Mouse (Mus musculus) cerebellum, postnatal 25 days (tissue): ENCODE measurements around the gene Mlkl.
A peak's percentile ranks its signal among the peaks of the same experiment; 100 is the strongest.
"Not testable (repeated sequence)": the region's sequence is repeated elsewhere in the genome, so short reads cannot be mapped to it uniquely, and the experiment has no call there.

Source experiments
- DNase-seq, 2 experiments: peaks; one replicate each; pipeline ENCODE4 v3.0.0; 2021; ENCODE audit warnings: mixed read lengths in 2 of 2

Gene Mlkl

DNA sequence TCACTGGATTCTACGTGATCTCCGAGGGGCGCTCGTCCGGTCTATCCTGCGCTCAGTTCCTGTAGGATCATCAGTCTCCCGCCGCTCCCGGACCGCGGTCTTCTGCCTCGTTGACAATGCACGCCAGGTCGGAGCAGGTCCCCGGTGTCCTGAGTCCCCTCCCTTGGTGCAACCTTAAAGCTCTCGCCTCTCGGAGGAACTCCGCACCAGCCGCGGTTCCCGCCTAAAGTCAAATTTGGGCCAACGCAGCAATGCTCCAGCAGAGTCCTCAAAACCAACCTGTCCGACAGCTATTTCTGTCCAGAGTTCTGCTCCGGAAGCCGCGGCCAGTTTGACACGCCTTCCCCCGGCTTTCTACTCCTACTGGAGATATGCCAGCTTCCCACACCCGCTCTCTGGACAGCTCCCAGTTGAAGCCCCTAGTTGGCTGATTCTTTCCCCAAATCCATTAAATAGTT, at the start of gene Mlkl:
Gene Mlkl (minus strand): TSS at position 288 of the 458 bp plus-strand sequence.
- peak; percentile 38 to 45 for DNase-seq

GRCm38 (mm10) chr8:111385915-111386314, 47.9 kb upstream of the Mlkl start:
- DNase-seq = no peak

DNA sequence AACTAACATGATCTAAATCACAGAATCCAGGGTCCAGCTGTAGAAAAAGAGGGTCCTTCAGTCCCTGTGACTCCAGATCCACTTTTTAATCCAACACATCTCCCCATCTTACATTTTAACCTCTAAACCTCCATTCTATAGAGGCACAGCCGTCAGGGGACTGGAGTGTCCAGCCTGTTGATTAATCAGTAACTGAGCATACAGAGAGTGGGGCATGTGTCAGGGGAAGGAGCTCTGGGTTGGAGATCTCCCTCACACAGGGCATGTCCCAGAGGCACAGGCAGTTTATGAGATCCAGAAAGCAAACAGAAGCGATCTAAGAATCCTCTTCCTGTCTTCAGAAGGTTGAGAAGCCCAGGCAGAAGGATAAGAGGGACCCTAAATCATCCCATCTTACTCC, 46.7 kb upstream of the Mlkl start:
- DNase-seq = no peak

DNA sequence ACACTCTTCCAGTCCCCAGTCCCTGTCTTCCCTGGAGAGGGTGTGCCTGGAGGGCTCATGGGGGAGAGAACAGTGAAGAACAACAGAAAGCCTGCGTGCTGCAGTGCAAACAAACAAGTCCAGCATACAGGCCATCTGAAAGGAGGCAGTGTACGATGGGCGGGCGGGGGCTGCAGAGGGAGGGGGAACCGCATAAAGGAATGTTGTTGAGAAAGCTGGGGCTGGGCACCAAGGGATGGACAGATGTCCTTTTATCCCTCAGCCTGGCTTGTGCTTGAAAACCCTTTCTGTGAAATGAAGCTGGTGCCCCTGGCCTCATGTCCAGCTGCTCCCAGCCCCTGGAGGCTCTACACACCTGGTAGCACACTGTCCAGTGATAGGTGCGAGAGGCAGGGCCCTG, 37.2 kb upstream of the Mlkl start:
- DNase-seq = no peak

GRCm38 (mm10) chr8:111369711-111370110, 31.7 kb upstream of the Mlkl start:
- DNase-seq = no peak

GRCm38 (mm10) chr8:111367350-111367749, 29.4 kb upstream of the Mlkl start:
- no peak for DNase-seq

DNA sequence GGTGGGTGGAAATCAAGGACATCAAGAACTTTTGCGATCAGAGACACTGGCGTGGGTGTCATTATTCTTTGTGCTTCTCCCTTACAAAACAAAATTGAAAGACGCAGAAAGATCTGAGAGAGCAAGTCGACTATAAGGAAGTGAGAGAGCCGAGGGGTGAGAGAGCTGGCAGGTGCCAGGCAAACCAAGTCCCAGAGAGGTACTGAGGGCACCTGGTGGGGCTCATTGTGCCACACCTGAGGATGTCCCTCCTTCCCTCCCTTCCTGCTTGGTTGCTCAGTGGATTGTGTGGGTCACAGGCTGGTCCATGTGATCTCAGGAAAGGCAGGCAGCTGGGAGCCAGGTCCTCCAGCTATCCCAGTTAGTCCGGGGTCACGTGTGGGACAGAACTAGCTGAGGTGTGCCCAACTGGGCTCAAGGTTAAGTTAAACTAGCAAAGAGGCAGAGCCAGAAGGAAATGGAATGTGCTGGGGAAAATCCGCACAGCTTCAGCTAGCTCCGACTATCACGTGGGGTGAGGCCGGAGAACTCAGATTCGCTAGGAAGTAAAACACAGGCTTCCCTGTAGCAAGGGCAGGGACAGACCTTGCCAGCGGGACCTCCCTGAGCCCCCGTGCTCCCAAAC, 28.7 kb upstream of the Mlkl start:
- no peak for DNase-seq

GRCm38 (mm10) chr8:111363489-111363888, 25.5 kb upstream of the Mlkl start:
- DNase-seq = no peak

- peak in 1 of 2 experiments; percentile 32 for DNase-seq
Observed at GRCm38 (mm10) chr8:111360579-111361209, 22.7 kb upstream of the Mlkl start.

- peak; percentile 60 to 66 for DNase-seq
Observed at GRCm38 (mm10) chr8:111359936-111360335, 22.0 kb upstream of the Mlkl start.

- DNase-seq = no peak
Observed at GRCm38 (mm10) chr8:111358905-111359304, 20.9 kb upstream of the Mlkl start.

- DNase-seq = peak; percentile 79 to 87
Observed at GRCm38 (mm10) chr8:111357433-111357832, 19.5 kb upstream of the Mlkl start.

DNA sequence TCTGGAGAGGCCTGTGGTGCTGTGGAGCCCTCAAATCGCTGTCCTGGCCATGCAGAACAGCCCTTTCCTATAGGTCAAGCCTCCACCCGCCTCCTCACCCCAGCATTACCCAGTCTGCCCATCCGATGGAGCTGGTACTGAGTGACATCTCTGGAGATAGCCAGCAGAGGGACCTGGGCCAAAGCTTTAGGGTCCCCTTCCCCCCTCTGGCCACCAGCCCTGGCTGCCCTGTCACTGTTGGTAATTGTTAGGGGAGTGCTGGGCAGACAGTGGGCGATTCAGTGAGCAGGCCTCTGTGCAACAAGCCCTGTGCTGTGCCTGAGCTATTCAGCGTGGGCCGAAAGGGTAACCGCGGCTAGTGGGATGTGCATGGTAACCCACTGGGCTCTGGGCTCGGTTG, 15.5 kb upstream of the Mlkl start:
- peak; percentile 28 to 38 for DNase-seq

- DNase-seq = no peak
Observed at GRCm38 (mm10) chr8:111352289-111352688, 14.3 kb upstream of the Mlkl start.

DNA sequence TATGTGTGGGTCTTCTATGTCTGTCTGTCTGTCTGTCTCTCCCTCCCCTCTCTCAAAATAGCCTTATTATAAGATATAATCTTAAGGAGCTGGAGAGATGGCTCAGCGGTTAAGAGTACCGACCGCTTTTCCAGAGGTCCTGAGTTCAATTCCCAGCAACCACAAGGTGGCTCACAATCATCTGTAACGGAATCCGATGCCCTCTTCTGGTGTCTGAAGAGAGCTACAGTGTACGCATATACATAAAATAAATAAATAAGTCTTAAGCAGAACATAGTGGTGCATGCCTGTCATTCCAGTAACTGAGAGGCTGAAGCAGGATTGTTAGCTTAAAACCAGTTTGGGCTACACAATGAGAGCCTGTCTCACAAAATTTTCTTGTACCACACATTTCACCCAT, 12.6 kb upstream of the Mlkl start:
- no peak for DNase-seq

GRCm38 (mm10) chr8:111343225-111343624, 5.2 kb upstream of the Mlkl start:
- DNase-seq = peak; percentile 88 to 92

DNA sequence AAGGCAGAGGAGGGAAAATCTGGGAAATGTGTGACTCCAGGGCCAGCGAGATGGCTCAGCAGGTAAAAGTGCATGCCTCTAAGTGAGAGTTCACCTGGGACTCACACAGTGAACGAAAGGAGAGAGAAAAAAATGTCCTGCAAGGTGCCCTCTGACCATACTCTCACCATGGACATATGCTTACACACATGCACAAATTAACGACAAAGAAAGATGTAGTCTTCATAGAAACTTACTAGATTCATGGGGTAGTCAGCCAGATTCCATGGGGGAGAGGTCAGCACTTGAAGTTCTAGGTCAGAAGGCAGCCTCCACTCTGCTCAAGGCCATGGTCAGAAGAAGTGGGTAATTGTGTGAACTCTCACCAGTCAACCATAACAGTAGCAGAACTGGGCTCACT, 2.2 kb upstream of the Mlkl start:
- no peak for DNase-seq

- no peak for DNase-seq
Observed at GRCm38 (mm10) chr8:111338370-111339208, 612 bp upstream of the Mlkl start.

GRCm38 (mm10) chr8:111337311-111337889, 577 bp downstream of the Mlkl start:
- no peak for DNase-seq

DNA sequence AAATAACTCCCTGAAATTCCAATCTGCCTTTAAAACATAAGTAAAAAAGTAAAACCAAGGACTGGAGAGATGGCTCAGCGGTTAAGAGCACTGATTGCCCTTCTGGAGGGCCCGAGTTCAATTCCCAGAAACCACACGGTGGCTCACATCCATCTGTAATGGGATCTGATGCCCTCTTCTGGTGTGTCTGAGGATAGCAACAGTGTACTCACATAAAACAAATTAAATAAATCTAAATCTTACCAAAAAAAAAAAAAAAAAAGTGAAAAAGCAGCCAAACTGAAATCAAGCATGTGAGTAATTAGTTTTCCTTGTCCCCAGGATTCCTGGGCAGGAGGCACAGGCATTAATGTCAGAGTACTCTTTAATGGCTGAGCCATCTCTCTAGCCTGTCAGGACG, 1.3 kb downstream of the Mlkl start:
- no peak for DNase-seq

GRCm38 (mm10) chr8:111325222-111325790, 12.7 kb downstream of the Mlkl start:
- DNase-seq = no peak

- no peak for DNase-seq
Observed at GRCm38 (mm10) chr8:111314729-111315128, 23.2 kb downstream of the Mlkl start.

DNA sequence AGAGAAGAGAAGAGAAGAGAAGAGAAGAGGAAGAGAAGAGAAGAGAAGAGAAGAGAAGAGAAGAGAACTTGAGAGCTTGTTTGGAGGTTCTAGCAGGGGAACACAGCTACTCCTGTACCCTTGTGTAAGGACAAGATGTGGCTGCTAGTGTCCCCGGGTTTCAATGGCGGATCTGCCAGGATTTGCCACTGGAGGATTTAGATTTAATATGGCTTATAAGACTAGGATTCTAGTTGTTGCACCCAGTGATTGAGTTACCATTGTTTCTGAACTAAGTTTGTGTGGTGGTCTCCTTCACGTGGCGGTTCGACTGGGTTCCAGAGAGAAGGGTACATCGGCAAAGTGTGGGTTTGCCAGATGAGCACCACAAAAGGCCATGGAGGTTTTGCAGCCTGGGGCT, 24.0 kb downstream of the Mlkl start:
- not testable (repeated sequence) for DNase-seq
